Mouse (Mus musculus) forebrain, embryonic 14.5 days (tissue): ENCODE data around the gene Rrp1b. TPM values are rescaled to one million over a fixed set of nuclear protein-coding genes. Genes with fewer than 3 reads are reported as not detected.
"Not testable (repeated sequence)": the region's sequence is repeated elsewhere in the genome, so short reads cannot be mapped to it uniquely, and the experiment has no call there.

Experiments
- ATAC-seq: fragments of 200-750 bp; cut with Nextera tagmentation; 2 replicates; pipeline ENCODE4 v1.8.0; 2017; ENCODE audit warnings: mild to moderate bottlenecking, moderate library complexity
- DNase-seq: peaks from one replicate; pipeline ENCODE4 v3.0.0-alpha.2; 2015; ENCODE audit warnings: low spot score
- H3K27ac ChIP-seq: fragments of 300-500 bp; sonication (generic); 2 replicates; pipeline ENCODE4 v1.5.1; 2014; ENCODE audit warnings: low read depth, mild to moderate bottlenecking, control low read depth, low read length, moderate library complexity
- H3K27me3 ChIP-seq: fragments of 300-500 bp; sonication (generic); replicated peaks from 2 replicates; pipeline ENCODE4 v1.6.1; 2014; ENCODE audit warnings: low read length, control low read depth, mixed read lengths; ENCODE audit not compliant: control insufficient read depth, insufficient read depth
- H3K36me3 ChIP-seq: fragments of 300-500 bp; sonication (generic); 2 replicates; pipeline ENCODE4 v1.6.1; 2014; ENCODE audit warnings: low read length, control low read depth; ENCODE audit not compliant: control insufficient read depth, insufficient read depth
- H3K4me1 ChIP-seq: fragments of 300-500 bp; sonication (generic); 2 replicates; pipeline ENCODE4 v1.6.1; 2014; ENCODE audit warnings: antibody characterized with exemption, low read length, control low read depth; ENCODE audit not compliant: control insufficient read depth, insufficient read depth
- H3K4me2 ChIP-seq: fragments of 300-500 bp; sonication (generic); 2 replicates; pipeline ENCODE4 v1.6.1; 2014; ENCODE audit warnings: mild to moderate bottlenecking, control low read depth, low read length
- H3K4me3 ChIP-seq: fragments of 300-500 bp; sonication (generic); 2 replicates; pipeline ENCODE4 v1.5.1; 2014; ENCODE audit warnings: low read depth, low read length, control low read depth
- H3K9ac ChIP-seq: fragments of 300-500 bp; sonication (generic); 2 replicates; pipeline ENCODE4 v1.6.1; 2014; ENCODE audit warnings: mild to moderate bottlenecking, low read length, control low read depth, moderate library complexity
- H3K9me3 ChIP-seq: fragments of 300-500 bp; sonication (generic); replicated peaks from 2 replicates; pipeline ENCODE4 v1.6.1; 2016; ENCODE audit warnings: low read length, control low read depth, mixed read lengths; ENCODE audit not compliant: control insufficient read depth
- WGBS: fragments of 180-500 bp; shearing (Covaris S2); extraction: QIAGEN DNeasy Blood & Tissue Kit; methylation state at CpG from one replicate; pipeline ENCODE4 v1.1.7; 2014; 5-methylcytosine and 5-hydroxymethylcytosine counted together
- polyA plus RNA-seq: library from polyadenylated mRNA; unstranded; fragments of >200 nt; fragmentation: Nextera tagmentation; extraction: Ambion mirVana; gene quantifications from 2 replicates; pipeline ENCODE4 v1.2.1, GENCODE M21; 2014

The Rrp1b gene
- polyA plus RNA-seq, 1 experiment from 2014 or later: 29.5 TPM

- Histone ChIP-seq H3K27me3 (0 out of 2 replicates have a peak, but pooled peaks cover 4% of the 10 kb centered on the region), H3K4me2 (no peak overlapping the region), H3K4me3 (no peak overlapping the region), H3K9ac (no peak overlapping the region), H3K36me3 (no peaks in the 10 kb centered on the region), H3K4me1 (0 out of 2 replicates have a peak, but pooled peaks cover 4% of the 10 kb centered on the region), H3K27ac (no peak overlapping the region), H3K9me3 (no peaks in the 10 kb centered on the region)
- no peak for ATAC-seq
- 17% methylated on average over 4 of the region's 4 CpGs for WGBS
- DNase-seq: no peak
Measured at GRCm38 (mm10) chr17:32103054-32103453, 67.2 kb downstream of the Rrp1b start.

GRCm38 (mm10) chr17:32106358-32106757 lies 70.5 kb downstream of the Rrp1b start:
- no peak overlapping the region for H3K4me2 ChIP-seq
- no peaks in the 10 kb centered on the region for H3K9me3 ChIP-seq
- no peak overlapping the region for H3K4me3 ChIP-seq
- H3K9ac ChIP-seq: no peak overlapping the region
- ATAC-seq (no peak), DNase-seq (no peak)
- no peaks in the 10 kb centered on the region for H3K27me3 ChIP-seq
- H3K27ac ChIP-seq: no peak overlapping the region
- H3K36me3 ChIP-seq: no peaks in the 10 kb centered on the region
- WGBS: 82% methylated on average over 2 of the region's 2 CpGs
- H3K4me1 ChIP-seq: no peaks in the 10 kb centered on the region

GRCm38 (mm10) chr17:32107877-32108276 lies 72.0 kb downstream of the Rrp1b start:
- WGBS: 61% methylated on average over 5 of the region's 5 CpGs
- Histone ChIP-seq H3K4me2 (no peak overlapping the region), H3K36me3 (no peaks in the 10 kb centered on the region), H3K27ac (no peak overlapping the region), H3K27me3 (peaks cover under 1% of the 10 kb centered on the region; the same call in 1 of the 2 replicates), H3K9ac (no peak overlapping the region), H3K4me3 (no peak overlapping the region), H3K4me1 (no peaks in the 10 kb centered on the region), H3K9me3 (no peaks in the 10 kb centered on the region)
- ATAC-seq: no peak
- no peak for DNase-seq

- 78% methylated on average over 5 of the region's 5 CpGs for WGBS
- not testable (repeated sequence) for H3K4me2 ChIP-seq, H3K9ac ChIP-seq, DNase-seq, H3K36me3 ChIP-seq, ATAC-seq, H3K27me3 ChIP-seq, H3K27ac ChIP-seq, H3K4me1 ChIP-seq, H3K9me3 ChIP-seq, H3K4me3 ChIP-seq
Measured at GRCm38 (mm10) chr17:32108320-32109011, 72.6 kb downstream of the Rrp1b start.

- Histone ChIP-seq H3K4me2 (no peak overlapping the region), H3K27me3 (peaks cover 3% of the 10 kb centered on the region; the same call in 1 of the 2 replicates), H3K4me1 (no peaks in the 10 kb centered on the region; the same call in 1 of the 2 replicates), H3K36me3 (no peaks in the 10 kb centered on the region), H3K9me3 (no peaks in the 10 kb centered on the region), H3K9ac (no peak overlapping the region), H3K4me3 (no peak overlapping the region), H3K27ac (no peak overlapping the region)
- WGBS: 68% methylated on average over 6 of the region's 6 CpGs
- no peak for DNase-seq
- ATAC-seq: no peak
Measured at GRCm38 (mm10) chr17:32109201-32109940, 73.5 kb downstream of the Rrp1b start.

GRCm38 (mm10) chr17:32110424-32110823 lies 74.5 kb downstream of the Rrp1b start:
- Histone ChIP-seq H3K36me3 (no peaks in the 10 kb centered on the region), H3K9me3 (no peaks in the 10 kb centered on the region), H3K4me1 (no peaks in the 10 kb centered on the region; the same call in 1 of the 2 replicates), H3K27me3 (peaks cover 3% of the 10 kb centered on the region; the same call in 1 of the 2 replicates), H3K4me3 (no peak overlapping the region), H3K27ac (no peak overlapping the region), H3K4me2 (no peak overlapping the region), H3K9ac (no peak overlapping the region)
- DNase-seq (no peak), ATAC-seq (no peak)
- 56% methylated on average over 2 of the region's 2 CpGs for WGBS

- Histone ChIP-seq H3K4me3 (no peak overlapping the region), H3K27me3 (peaks cover 3% of the 10 kb centered on the region; the same call in 1 of the 2 replicates), H3K9ac (no peak overlapping the region), H3K4me1 (no peaks in the 10 kb centered on the region; the same call in 1 of the 2 replicates), H3K36me3 (no peaks in the 10 kb centered on the region), H3K4me2 (no peak overlapping the region), H3K9me3 (no peaks in the 10 kb centered on the region), H3K27ac (no peak overlapping the region)
- no peak for ATAC-seq
- 69% methylated on average over 10 of the region's 10 CpGs for WGBS
- no peak for DNase-seq
Measured at GRCm38 (mm10) chr17:32110980-32111780, 75.3 kb downstream of the Rrp1b start.
